Mouse (Mus musculus) myocyte (in vitro differentiated cells): Measurements from ENCODE around the gene Siae.

Source experiments
- CEBPB ChIP-seq: IDR thresholded peaks from 2 replicates; pipeline ENCODE4 v1.6.1; 2011; ENCODE audit warnings: mild to moderate bottlenecking, moderate library complexity; ENCODE audit not compliant: poor library complexity, insufficient read depth, severe bottlenecking
- E2F4 ChIP-seq: IDR thresholded peaks from one replicate; pipeline ENCODE4 v1.6.1; 2011; ENCODE audit warnings: mild to moderate bottlenecking, control low read depth, moderate library complexity; ENCODE audit not compliant: insufficient read depth
- MAX ChIP-seq: IDR thresholded peaks from one replicate; pipeline ENCODE4 v1.6.1; 2011; ENCODE audit warnings: low read depth, mild to moderate bottlenecking, control low read depth
- MYOG ChIP-seq, 3 experiments: IDR thresholded peaks; one replicate each; pipeline ENCODE4 v1.6.1; 2011; ENCODE audit warnings: control low read depth in 2 of 3, low read depth in 2 of 3, mild to moderate bottlenecking in 2 of 3; ENCODE audit not compliant: insufficient read length in 2 of 3, control insufficient read depth in 1 of 3, insufficient read depth in 1 of 3
- POLR2A ChIP-seq: IDR thresholded peaks from one replicate; pipeline ENCODE4 v1.6.1; 2011; ENCODE audit warnings: low read depth, mild to moderate bottlenecking, control low read depth, moderate library complexity; ENCODE audit not compliant: insufficient read length
- POLR2AphosphoS2 ChIP-seq: IDR thresholded peaks from one replicate; pipeline ENCODE4 v1.6.1; 2011; ENCODE audit warnings: low read depth, control low read depth; ENCODE audit not compliant: insufficient read length
- REST ChIP-seq: IDR thresholded peaks from one replicate; pipeline ENCODE4 v1.6.1; 2011; ENCODE audit warnings: mild to moderate bottlenecking, control low read depth, moderate library complexity; ENCODE audit not compliant: insufficient read depth, insufficient read length
- SRF ChIP-seq: IDR thresholded peaks from one replicate; pipeline ENCODE4 v1.6.1; 2011; ENCODE audit warnings: low read depth; ENCODE audit not compliant: control insufficient read depth, insufficient read length
- TCF12 ChIP-seq: IDR thresholded peaks from one replicate; pipeline ENCODE4 v1.6.1; 2011; ENCODE audit warnings: mild to moderate bottlenecking, control low read depth; ENCODE audit not compliant: poor library complexity, insufficient read depth, severe bottlenecking
- USF1 ChIP-seq: IDR thresholded peaks from one replicate; pipeline ENCODE4 v1.6.1; 2011; ENCODE audit warnings: low read depth, mild to moderate bottlenecking, control low read depth, moderate library complexity

GRCm38 (mm10) chr9:37545166-37545610, 10.3 kb upstream of the Siae start:
- TF ChIP-seq CEBPB (no peak), POLR2A (no peak), POLR2AphosphoS2 (no peak), TCF12 (no peak), SRF (no peak), USF1 (no peak), E2F4 (no peak), REST (no peak), MAX (no peak), MYOG (IDR thresholded peaks at IDR 0.05; ENCODE audit: control insufficient read depth in 1 of 3, insufficient read depth in 1 of 3, insufficient read length in 2 of 3, low read depth in 2 of 3) (no peak)
